Mouse (Mus musculus) gastrocnemius, postnatal 4 days (tissue): ENCODE data around the gene Gm5965. TPM values are rescaled to one million over a fixed set of nuclear protein-coding genes. Genes with fewer than 3 reads are reported as not detected.
A peak's percentile ranks its signal among the peaks of the same experiment; 100 is the strongest.
"Not testable (repeated sequence)": the region's sequence is repeated elsewhere in the genome, so short reads cannot be mapped to it uniquely, and the experiment has no call there.

Experiments
- DNase-seq, 2 experiments: peaks; one replicate each; pipeline ENCODE4 v3.0.0; 2021 to 2022; ENCODE audit warnings: low spot score in 2 of 2, mixed read lengths in 2 of 2
- long read RNA-seq, 2 experiments: library from polyadenylated mRNA; stranded (forward); transcript quantifications; one replicate each; pipeline ENCODE4 v2.0.0; 2021
- total RNA-seq, 2 experiments: library from RNA; stranded (reverse); gene quantifications; 2 replicates each; pipeline ENCODE4 v1.2.3; 2021

Gm5965 gene
- total RNA-seq: not detected
- long read RNA-seq, experiment 1: 0 reads
- long read RNA-seq, experiment 2: 0 reads

GRCm38 (mm10) chr16:88777596-88777995 lies at the start of gene Gm5965:
Gm5965 (plus strand) TSS chr16:88777896.
- no peak for DNase-seq

DNA sequence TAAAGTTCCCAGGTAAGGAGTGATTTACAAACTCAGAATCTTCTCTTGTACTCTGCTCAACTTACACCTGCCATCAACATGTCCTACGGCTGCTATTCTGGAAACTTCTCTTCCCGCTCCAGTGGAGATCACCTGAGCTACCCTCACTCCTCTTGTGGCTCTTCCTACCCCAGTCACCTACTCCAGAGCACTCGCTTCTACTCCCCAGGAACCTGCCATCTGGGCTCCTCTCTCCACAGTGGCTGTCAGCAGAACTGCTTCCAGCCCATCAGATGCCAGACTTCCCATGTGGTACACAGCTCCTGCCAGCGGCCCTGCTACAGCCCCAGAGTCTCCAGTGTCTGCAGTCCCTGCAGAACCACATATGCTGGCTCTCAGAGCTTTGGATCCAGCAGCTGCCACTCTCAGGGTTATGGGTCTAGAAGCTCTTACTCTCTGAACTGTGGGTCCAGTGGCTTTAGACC lies 48.9 kb upstream of the Gm5965 start, which contains the start of gene Krtap13-1:
Gene Krtap13-1, plus strand, starts transcription at position 51 of the 464 bp plus-strand sequence.
- DNase-seq: peak in 1 of 2 experiments; percentile 8

DNA sequence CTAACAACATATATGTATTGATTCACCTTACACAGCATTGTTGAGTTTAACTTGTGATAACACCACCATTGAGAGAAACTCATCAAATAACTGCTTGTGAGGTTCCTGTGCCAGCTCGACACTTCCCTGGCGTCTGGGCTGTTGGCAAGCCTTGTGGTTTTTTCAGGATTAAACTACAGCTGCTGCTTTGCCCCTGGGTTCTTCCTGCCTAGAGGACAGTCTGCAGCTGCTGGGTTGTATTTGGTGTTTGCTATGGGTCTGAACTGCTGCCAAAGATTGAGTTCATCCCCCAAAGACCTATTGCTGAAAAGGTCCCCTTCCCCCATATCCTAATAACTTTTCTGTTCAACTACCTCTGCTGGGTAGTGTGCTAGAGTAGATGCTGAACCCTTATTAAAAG lies 42.3 kb upstream of the Gm5965 start:
- peak in 1 of 2 experiments; percentile 18 for DNase-seq

DNA sequence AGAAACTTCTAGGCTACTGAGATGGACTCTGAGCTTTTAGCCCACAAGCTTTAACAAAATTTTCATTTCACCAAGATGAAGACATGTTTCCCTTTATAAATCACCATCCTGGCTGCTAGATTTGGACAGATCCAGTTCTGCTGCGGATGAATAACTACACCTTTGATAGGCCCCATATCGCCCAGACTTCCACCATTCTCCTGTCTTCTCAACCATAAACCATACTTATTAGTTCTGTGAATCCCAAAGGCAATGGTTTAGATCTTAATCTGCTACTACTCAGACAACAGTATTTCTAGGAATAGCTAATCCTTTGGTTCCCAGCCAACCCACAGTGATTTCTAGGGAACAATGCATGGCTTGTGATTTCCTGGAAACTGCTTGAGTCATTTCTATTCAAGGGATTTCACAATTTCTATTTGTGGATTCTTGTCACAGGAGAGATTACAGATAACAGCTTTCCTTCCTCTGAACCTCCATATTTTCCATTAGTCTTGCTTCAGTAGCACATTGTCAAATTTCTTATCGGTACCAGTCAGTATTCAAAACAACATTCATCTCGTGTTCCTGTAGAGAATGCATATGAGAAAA lies 32.9 kb upstream of the Gm5965 start:
- no peak for DNase-seq

DNA sequence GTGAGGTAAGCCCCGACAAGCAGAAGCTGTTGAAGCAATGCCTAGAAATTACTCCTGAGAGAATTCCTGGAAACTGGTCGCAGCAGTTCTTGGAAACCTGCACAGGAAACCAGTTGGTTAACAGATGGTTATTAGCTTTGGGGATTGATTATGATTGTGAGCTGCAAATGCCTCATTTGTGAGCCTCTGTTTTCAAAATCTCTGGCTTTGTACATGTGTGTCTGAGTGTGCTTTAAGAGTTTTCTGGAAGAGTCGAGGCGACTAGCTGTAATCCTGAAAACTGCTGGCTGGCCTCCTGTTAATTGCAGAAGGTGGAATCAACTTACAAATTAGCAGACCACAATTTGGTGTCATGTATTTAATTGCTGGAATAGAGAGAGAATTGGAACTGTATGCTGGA lies 29.8 kb upstream of the Gm5965 start:
- no peak for DNase-seq

DNA sequence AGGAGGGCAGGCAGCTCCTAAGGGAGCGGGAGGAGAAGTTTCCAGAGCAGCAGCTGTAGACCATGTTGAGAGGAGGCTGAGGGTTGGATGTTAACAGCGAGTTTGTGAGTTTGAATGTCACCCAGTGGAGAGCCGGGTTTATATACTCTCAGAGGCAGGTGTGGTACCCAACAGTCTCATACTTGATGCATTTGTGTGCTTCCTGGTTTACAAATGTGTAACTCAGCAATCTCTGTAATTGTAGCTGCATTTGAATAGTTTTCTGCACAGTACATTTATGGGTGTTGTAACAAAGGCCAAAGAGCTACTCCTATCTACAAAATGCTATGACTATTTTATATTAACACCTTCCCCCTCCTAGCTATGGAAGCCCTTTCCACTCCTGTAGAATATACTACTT lies 26.2 kb upstream of the Gm5965 start, which contains the start of gene Krtap13:
Gene Krtap13, minus strand, starts transcription at position 101 of the 400 bp plus-strand sequence.
- not testable (repeated sequence) for DNase-seq

DNA sequence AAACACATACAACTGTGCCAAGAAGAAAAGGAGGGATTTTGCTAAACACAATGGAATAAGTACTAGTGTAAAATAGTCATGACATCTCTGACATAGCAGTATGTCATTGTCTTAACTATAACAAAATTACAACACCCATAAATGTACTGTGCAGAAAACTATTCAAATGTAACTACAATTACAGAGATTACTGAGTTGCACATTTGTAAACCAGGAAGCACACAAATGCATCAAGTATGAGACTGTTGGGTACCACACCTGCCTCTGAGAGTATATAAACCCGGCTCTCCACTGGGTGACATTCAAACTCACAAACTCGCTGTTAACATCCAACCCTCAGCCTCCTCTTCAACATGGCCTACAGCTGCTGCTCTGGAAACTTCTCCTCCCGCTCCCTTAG lies 19.1 kb upstream of the Gm5965 start, which contains the start of gene 2310034C09Rik:
Gene 2310034C09Rik, plus strand, starts transcription at position 301 of the 400 bp plus-strand sequence.
- not testable (repeated sequence) for DNase-seq

- DNase-seq: no peak
Observed at GRCm38 (mm10) chr16:88774106-88774505, 3.6 kb upstream of the Gm5965 start, which contains the start of gene 2310057N15Rik. 2310057N15Rik (minus strand) TSS chr16:88774206.

DNA sequence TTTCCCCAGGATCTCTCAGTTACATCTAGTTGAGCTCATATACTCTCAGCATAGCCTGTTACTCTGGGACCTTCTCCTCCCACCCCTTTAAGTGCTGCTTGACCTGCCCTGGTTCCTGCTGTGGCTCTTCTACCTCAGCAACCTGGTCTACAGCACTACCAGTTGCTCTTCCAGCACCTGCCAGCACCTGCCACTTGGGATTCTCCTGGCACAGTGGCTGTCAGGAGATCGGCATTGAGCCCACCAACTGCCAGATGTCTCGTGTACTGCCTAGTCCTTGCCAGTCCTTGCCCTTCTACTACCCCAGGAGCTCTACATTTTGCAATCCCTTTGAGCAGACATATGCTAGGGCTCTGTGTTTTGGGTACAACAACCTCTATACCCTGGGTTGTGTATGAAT lies 9.1 kb downstream of the Gm5965 start:
- no peak for DNase-seq

GRCm38 (mm10) chr16:88811827-88812226 lies 34.1 kb downstream of the Gm5965 start, which contains the start of gene Gm20741:
Gm20741 (minus strand) TSS chr16:88812220.
- DNase-seq: no peak

DNA sequence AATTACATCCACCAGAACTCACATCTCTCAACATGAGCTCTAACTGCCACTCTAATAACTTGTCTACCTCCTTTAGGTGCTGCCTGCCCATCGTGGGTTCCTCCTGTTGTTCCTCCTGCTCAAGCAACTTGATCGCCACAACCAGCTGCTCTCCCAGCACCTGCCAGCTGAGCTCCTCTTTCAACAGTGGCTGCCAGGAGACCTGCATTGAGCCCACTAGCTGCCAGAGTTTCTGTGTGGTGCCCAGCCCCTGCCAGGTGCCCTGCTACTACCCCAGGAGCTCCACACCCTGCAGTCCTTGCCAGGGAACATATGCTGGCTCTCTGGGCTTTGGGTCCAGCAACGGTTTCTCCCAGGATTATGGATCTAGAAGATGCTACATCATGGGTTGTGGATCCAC lies 42.4 kb downstream of the Gm5965 start, which contains the start of gene Krtap15:
Gene Krtap15, plus strand, starts transcription at position 150 of the 400 bp plus-strand sequence.
- peak in 1 of 2 experiments; percentile 12 for DNase-seq

- no peak for DNase-seq
Observed at GRCm38 (mm10) chr16:88823736-88824135, 46.0 kb downstream of the Gm5965 start.

DNA sequence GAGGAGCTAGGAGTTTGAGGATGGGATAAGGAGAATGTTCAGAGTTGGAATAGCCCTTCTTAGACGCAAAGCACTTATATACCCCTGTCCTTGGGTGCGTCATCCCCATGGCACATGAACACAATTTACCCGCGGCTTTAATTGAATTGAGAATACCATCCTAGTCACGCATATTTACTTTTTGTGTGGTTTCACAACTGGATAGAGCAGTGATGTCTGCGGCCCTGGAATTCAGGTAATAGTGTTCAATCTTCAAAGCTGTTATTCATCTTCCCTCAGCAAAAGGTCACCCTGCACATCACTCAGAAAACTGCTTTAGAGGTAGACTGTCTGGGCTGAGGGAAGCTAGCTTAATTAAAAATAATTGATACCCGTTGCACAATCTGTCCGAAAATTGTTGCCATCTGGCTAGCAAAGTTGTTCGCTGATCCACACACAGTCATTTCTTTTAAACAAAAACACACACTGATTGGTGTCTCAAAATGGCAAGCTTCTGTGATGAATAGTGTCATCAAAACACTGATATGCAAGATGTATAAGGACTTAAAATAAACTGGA lies 48.5 kb downstream of the Gm5965 start, which contains the start of gene Krtap14:
Gene Krtap14, minus strand, starts transcription at position 51 of the 558 bp plus-strand sequence.
- DNase-seq: no peak

DNA sequence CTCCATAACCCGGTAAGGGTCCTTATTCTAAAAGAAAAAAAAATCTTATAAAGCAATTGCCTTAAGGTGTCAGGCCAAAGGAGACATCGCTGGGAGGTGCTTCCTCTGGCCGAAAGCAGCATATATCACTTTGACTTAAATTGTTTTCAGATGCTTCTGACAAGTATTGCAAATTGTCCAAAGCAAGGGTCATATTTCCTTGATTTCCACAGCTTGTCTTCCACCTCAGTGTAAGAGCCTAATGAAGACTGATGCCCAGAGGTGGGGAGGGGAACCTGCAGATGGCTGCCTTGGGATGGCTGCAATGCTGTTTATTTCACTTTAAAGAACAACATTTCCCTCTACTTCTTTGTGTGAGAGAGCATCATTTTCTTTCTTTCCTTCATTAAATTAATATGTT lies 49.3 kb downstream of the Gm5965 start:
- DNase-seq: no peak

Other genes with a start within 250 kb of the Gm5965 start
- gene Cldn8, start 214.7 kb upstream of the Gm5965 start, total RNA-seq: not detected
- not detected for gene Krtap24-1, start 165.6 kb upstream of the Gm5965 start, total RNA-seq
- gene 2310079G19Rik, start 150.2 kb upstream of the Gm5965 start, total RNA-seq: not detected
- not detected for gene Krtap26-1, start 130.1 kb upstream of the Gm5965 start, total RNA-seq
- gene Krtap27-1, start 106.2 kb upstream of the Gm5965 start, total RNA-seq: not detected
- gene 2310061N02Rik, start 69.9 kb upstream of the Gm5965 start, total RNA-seq: not detected
- not detected for gene Krtap13-1, start 49.0 kb upstream of the Gm5965 start, total RNA-seq
- gene Krtap13, start 26.3 kb upstream of the Gm5965 start, total RNA-seq: not detected
- not detected for gene 2310034C09Rik, start 19.0 kb upstream of the Gm5965 start, total RNA-seq
- not detected for gene 2310057N15Rik, start 3.7 kb upstream of the Gm5965 start, total RNA-seq
- not detected for gene Gm20741, start 34.3 kb downstream of the Gm5965 start, total RNA-seq
- gene Krtap15, start 42.3 kb downstream of the Gm5965 start, total RNA-seq: not detected
- gene Krtap14, start 48.2 kb downstream of the Gm5965 start, total RNA-seq: not detected
- not detected for gene Krtap19-1, start 91.5 kb downstream of the Gm5965 start, total RNA-seq
- gene Krtap19-2, start 96.4 kb downstream of the Gm5965 start, total RNA-seq: not detected
- gene Krtap19-3, start 100.1 kb downstream of the Gm5965 start, total RNA-seq: not detected
- gene Krtap19-4, start 107.2 kb downstream of the Gm5965 start, total RNA-seq: not detected
- not detected for gene Krtap19-5, start 118.6 kb downstream of the Gm5965 start, total RNA-seq
- gene Krtap19-9b, start 154.4 kb downstream of the Gm5965 start, total RNA-seq: not detected
- gene Krtap16-3, start 185.0 kb downstream of the Gm5965 start, total RNA-seq: not detected
- not detected for gene Krtap22-2, start 232.9 kb downstream of the Gm5965 start, total RNA-seq
- not detected for gene Gm10229, start 237.4 kb downstream of the Gm5965 start, total RNA-seq